Mouse (Mus musculus): ENCODE measurements around the gene Map2k6. TPM values are rescaled to one million over a fixed set of nuclear protein-coding genes. Genes with fewer than 3 reads are reported as not detected.

The Map2k6 gene
- total and polyA plus RNA-seq, 3 experiments, result 1.9 to 3.2 TPM; not detected in 1

DNA sequence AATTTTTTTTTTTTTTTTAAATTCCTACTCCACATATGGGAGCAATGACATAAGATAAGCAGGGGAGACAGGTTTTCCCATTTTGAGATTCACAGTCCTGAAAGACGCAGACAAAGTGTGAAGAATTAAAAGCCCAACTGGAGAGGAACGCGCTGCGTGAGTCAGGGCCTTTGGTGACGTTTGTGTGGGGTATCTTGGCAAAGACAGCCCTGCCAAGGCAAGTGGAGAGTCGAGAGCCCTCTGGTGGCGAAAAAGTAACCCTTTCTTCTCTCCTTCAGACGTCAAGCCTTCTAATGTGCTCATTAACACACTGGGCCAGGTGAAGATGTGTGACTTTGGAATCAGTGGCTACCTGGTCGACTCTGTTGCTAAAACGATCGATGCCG is 97.1 kb downstream of the Map2k6 start (continued):
- TF ChIP-seq TCF12 (IDR thresholded peaks at IDR 0.05; ENCODE audit: low read depth, low read length) (no peak), GABPA (IDR thresholded peaks at IDR 0.05; ENCODE audit: low read depth, low read length) (no peak), ELF1 (IDR thresholded peaks at IDR 0.05; ENCODE audit: low read depth, low read length) (no peak), MAZ (IDR thresholded peaks at IDR 0.05; ENCODE audit: low read depth, low read length) (no peak), EP300 (IDR thresholded peaks at IDR 0.05; ENCODE audit: low read depth in 1 of 2, low read length in 2 of 2) (no peak), USF1 (IDR thresholded peaks at IDR 0.05; ENCODE audit: low read depth, low read length) (no peak), JUND (IDR thresholded peaks at IDR 0.05; ENCODE audit: low read depth, low read length) (no peak), NRF1 (IDR thresholded peaks at IDR 0.05; ENCODE audit: insufficient read depth, low read depth, low read length, poor library complexity, severe bottlenecking) (no peak), UBTF (IDR thresholded peaks at IDR 0.05; ENCODE audit: borderline replicate concordance, insufficient read depth, low read depth, low read length) (no peak), ETS1 (IDR thresholded peaks at IDR 0.05; ENCODE audit: low read depth, low read length) (no peak), MAX (IDR thresholded peaks at IDR 0.05; ENCODE audit: low read length) (no peak)

- Histone ChIP-seq H3K4me3 (ENCODE audit: control insufficient read depth in 1 of 2, insufficient read depth in 1 of 2, low read depth in 2 of 2, low read length in 2 of 2) (no peak overlapping the region), H3K36me3 (ENCODE audit: control insufficient read depth in 1 of 2, insufficient read depth in 2 of 2, low read length in 2 of 2) (peaks cover 0 to 9% of the 10 kb centered on the region in 2 experiments; a peak in 2 of 4 replicates), H3K9me3 (replicated peaks; ENCODE audit: insufficient read depth, low read length) (no peaks in the 10 kb centered on the region), H3K79me2 (ENCODE audit: control insufficient read depth, insufficient read depth, low read length, poor library complexity) (no peaks in the 10 kb centered on the region), H3K4me1 (ENCODE audit: control insufficient read depth in 1 of 2, insufficient read depth in 2 of 2, low read length in 2 of 2) (peaks cover 2 to 10% of the 10 kb centered on the region in 2 experiments; a peak in 3 of 4 replicates), H3K27me3 (ENCODE audit: control insufficient read depth in 1 of 2, insufficient read depth in 2 of 2, low read length in 2 of 2) (no peaks in the 10 kb centered on the region), H3K9ac (ENCODE audit: control insufficient read depth, low read depth, low read length, poor library complexity, severe bottlenecking) (no peak overlapping the region), H3K27ac (ENCODE audit: control insufficient read depth, low read depth, low read length) (no peak overlapping the region)
- DNase-seq (ENCODE audit: low read depth, low spot score), result no peak
- no peak for TF ChIP-seq ZC3H11A (IDR thresholded peaks at IDR 0.05; ENCODE audit: low read depth, low read length)
- TF ChIP-seq UBTF (IDR thresholded peaks at IDR 0.05; ENCODE audit: borderline replicate concordance, insufficient read depth, low read depth, low read length), result no peak
- no peak for TF ChIP-seq EP300 (IDR thresholded peaks at IDR 0.05; ENCODE audit: low read depth in 1 of 2, low read length in 2 of 2)
- TF ChIP-seq MAX (IDR thresholded peaks at IDR 0.05; ENCODE audit: low read length), result no peak
- no peak for TF ChIP-seq ELF1 (IDR thresholded peaks at IDR 0.05; ENCODE audit: low read depth, low read length)
These were observed 98.8 kb downstream of the Map2k6 start for GRCm38 (mm10) chr11:110497743-110498142.

- H3K4me3 ChIP-seq (ENCODE audit: control insufficient read depth in 1 of 2, insufficient read depth in 1 of 2, low read depth in 2 of 2, low read length in 2 of 2), result peak overlapping the region in 1 of 2 experiments; percentile 31; a peak in 1 of 4 replicates
- H3K27me3 ChIP-seq (ENCODE audit: control insufficient read depth in 1 of 2, insufficient read depth in 2 of 2, low read length in 2 of 2), result no peaks in the 10 kb centered on the region
- peak overlapping the region; percentile 42; the same call in 1 of the 2 replicates for H3K9ac ChIP-seq (ENCODE audit: control insufficient read depth, low read depth, low read length, poor library complexity, severe bottlenecking)
- H3K79me2 ChIP-seq (ENCODE audit: control insufficient read depth, insufficient read depth, low read length, poor library complexity), result no peaks in the 10 kb centered on the region
- peaks cover 0 to 9% of the 10 kb centered on the region in 2 experiments; a peak in 2 of 4 replicates for H3K36me3 ChIP-seq (ENCODE audit: control insufficient read depth in 1 of 2, insufficient read depth in 2 of 2, low read length in 2 of 2)
- H3K9me3 ChIP-seq (replicated peaks; ENCODE audit: insufficient read depth, low read length), result no peaks in the 10 kb centered on the region
- H3K27ac ChIP-seq (ENCODE audit: control insufficient read depth, low read depth, low read length), result no peak overlapping the region
- peaks cover 2 to 10% of the 10 kb centered on the region in 2 experiments; a peak in 3 of 4 replicates for H3K4me1 ChIP-seq (ENCODE audit: control insufficient read depth in 1 of 2, insufficient read depth in 2 of 2, low read length in 2 of 2)
- peak; percentile 86 for DNase-seq (ENCODE audit: low read depth, low spot score)
- TF ChIP-seq MYC (IDR thresholded peaks at IDR 0.05; ENCODE audit: low read depth, low read length) (no peak), ZNF384 (IDR thresholded peaks at IDR 0.05; ENCODE audit: low read depth, low read length) (peak; percentile 100), MYB (IDR thresholded peaks at IDR 0.05; ENCODE audit: low read depth, low read length) (no peak), UBTF (IDR thresholded peaks at IDR 0.05; ENCODE audit: borderline replicate concordance, insufficient read depth, low read depth, low read length) (no peak), SMC3 (IDR thresholded peaks at IDR 0.05; ENCODE audit: low read depth, low read length) (peak; percentile 62), JUND (IDR thresholded peaks at IDR 0.05; ENCODE audit: low read depth, low read length) (no peak), ETS1 (IDR thresholded peaks at IDR 0.05; ENCODE audit: low read depth, low read length) (peak; percentile 64), HCFC1 (IDR thresholded peaks at IDR 0.05; ENCODE audit: low read depth, low read length) (0 out of 2 replicates have a peak, but pooled peaks have one; percentile 20), USF1 (IDR thresholded peaks at IDR 0.05; ENCODE audit: low read depth, low read length) (no peak), CTCF (IDR thresholded peaks at IDR 0.05 in 2 of 3, conservative IDR thresholded peaks at IDR 0.05 in 1 of 3; ENCODE audit: control insufficient read depth in 1 of 3, insufficient read depth in 1 of 3, low read depth in 2 of 3, low read length in 3 of 3, poor library complexity in 1 of 3, severe bottlenecking in 1 of 3) (peak; percentile 69 to 87 (median 71)), BHLHE40 (IDR thresholded peaks at IDR 0.05; ENCODE audit: borderline replicate concordance, low read depth, low read length) (0 out of 2 replicates have a peak, but pooled peaks have one; percentile 22), GATA1 (IDR thresholded peaks at IDR 0.05; ENCODE audit: low read depth, low read length) (peak; percentile 60), RCOR1 (IDR thresholded peaks at IDR 0.05; ENCODE audit: low read depth, low read length) (peak; percentile 49), MXI1 (IDR thresholded peaks at IDR 0.05; ENCODE audit: low read depth, low read length) (peak; percentile 56; the same call in 1 of the 2 replicates), ZC3H11A (IDR thresholded peaks at IDR 0.05; ENCODE audit: low read depth, low read length) (peak; percentile 56), NRF1 (IDR thresholded peaks at IDR 0.05; ENCODE audit: insufficient read depth, low read depth, low read length, poor library complexity, severe bottlenecking) (no peak), MEF2A (IDR thresholded peaks at IDR 0.05; ENCODE audit: extremely low read depth, insufficient replicate concordance, low read depth, low read length, poor library complexity, severe bottlenecking) (no peak), TAL1 (IDR thresholded peaks at IDR 0.05; ENCODE audit: low read length) (no peak), SIN3A (IDR thresholded peaks at IDR 0.05; ENCODE audit: low read length) (peak; percentile 55), NELFE (IDR thresholded peaks at IDR 0.05; ENCODE audit: low read depth, low read length) (no peak)
These were observed 99.8 kb downstream of the Map2k6 start for GRCm38 (mm10) chr11:110498651-110499213.

Measured in MEL (cell line).